Mouse (Mus musculus) ES-Bruce4 (cell line): ENCODE data around the gene Isca1. TPM values are rescaled to one million over a fixed set of nuclear protein-coding genes. Genes with fewer than 3 reads are reported as not detected.
A peak's percentile ranks its signal among the peaks of the same experiment; 100 is the strongest.
"Not testable (repeated sequence)": the region's sequence is repeated elsewhere in the genome, so short reads cannot be mapped to it uniquely, and the experiment has no call there.

ENCODE experiments used
- H3K27ac ChIP-seq: 2 replicates; pipeline ENCODE4 v1.5.1; 2012; ENCODE audit warnings: low read length, inconsistent platforms; ENCODE audit not compliant: insufficient read depth
- H3K27me3 ChIP-seq: 2 replicates; pipeline ENCODE4 v1.6.1; 2012; ENCODE audit warnings: mild to moderate bottlenecking, low read length, inconsistent platforms; ENCODE audit not compliant: control insufficient read depth, poor library complexity, insufficient read depth, severe bottlenecking
- H3K36me3 ChIP-seq: 2 replicates; pipeline ENCODE4 v1.6.1; 2012; ENCODE audit warnings: inconsistent platforms, mild to moderate bottlenecking, low read length, moderate library complexity; ENCODE audit not compliant: control insufficient read depth, poor library complexity, insufficient read depth, severe bottlenecking
- H3K4me1 ChIP-seq: one replicate; pipeline ENCODE4 v1.8.1; 2011; ENCODE audit warnings: low read length; ENCODE audit not compliant: control insufficient read depth, insufficient read depth
- H3K4me3 ChIP-seq: 2 replicates; pipeline ENCODE4 v1.5.1; 2011; ENCODE audit warnings: low read depth, mild to moderate bottlenecking, low read length
- H3K9ac ChIP-seq: 2 replicates; pipeline ENCODE4 v1.6.1; 2012; ENCODE audit warnings: low read depth, mild to moderate bottlenecking, inconsistent platforms; ENCODE audit not compliant: poor library complexity, severe bottlenecking
- H3K9me3 ChIP-seq: replicated peaks from 2 replicates; pipeline ENCODE4 v1.6.1; 2012; ENCODE audit warnings: mild to moderate bottlenecking, low read length, inconsistent platforms; ENCODE audit not compliant: control insufficient read depth, poor library complexity, insufficient read depth, severe bottlenecking
- CTCF ChIP-seq: IDR thresholded peaks from one replicate; pipeline ENCODE4 v1.8.1; 2011; ENCODE audit warnings: low read depth, low read length
- EP300 ChIP-seq: IDR thresholded peaks from 2 replicates; pipeline ENCODE4 v1.6.1; 2011; ENCODE audit warnings: low read depth, low read length; ENCODE audit not compliant: insufficient read depth
- POLR2A ChIP-seq: IDR thresholded peaks from one replicate; pipeline ENCODE4 v1.8.1; 2011; ENCODE audit warnings: low read length; ENCODE audit not compliant: insufficient read depth
- polyA plus RNA-seq: library from polyadenylated mRNA; stranded (reverse); fragments of >200 nt; gene quantifications from 2 replicates; pipeline ENCODE4 v1.2.4, GENCODE M21; 2011; ENCODE audit warnings: low read depth; ENCODE audit not compliant: missing spikeins, insufficient read depth, insufficient read length

The Isca1 gene
- polyA plus RNA-seq, 1 experiment = 42.0 TPM

DNA sequence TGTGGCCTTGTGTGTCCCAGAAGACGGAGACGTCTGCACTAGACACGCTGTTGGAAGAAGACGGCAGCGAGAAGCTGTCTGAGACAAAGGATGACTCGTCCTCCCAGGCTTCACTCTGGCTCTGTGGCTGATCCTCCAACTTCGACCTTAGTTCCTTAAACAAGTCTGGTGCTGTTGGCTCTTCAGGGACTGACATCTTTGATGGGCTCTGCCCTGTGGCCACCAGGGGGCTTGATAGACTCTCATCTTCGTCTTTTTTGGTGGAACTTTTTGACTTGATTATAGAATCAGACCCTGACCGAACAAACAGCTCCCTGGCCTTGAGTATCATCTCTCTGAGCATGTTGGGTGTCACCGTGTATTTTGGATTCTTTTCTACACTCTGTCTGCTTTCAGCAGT lies 27.9 kb downstream of the Isca1 start:
- H3K9me3 ChIP-seq = no peaks in the 10 kb centered on the region
- no peaks in the 10 kb centered on the region for H3K4me1 ChIP-seq
- no peaks in the 10 kb centered on the region for H3K36me3 ChIP-seq
- no peak overlapping the region for H3K4me3 ChIP-seq
- no peak overlapping the region for H3K9ac ChIP-seq
- TF ChIP-seq CTCF = peak; percentile 2
- no peak for TF ChIP-seq EP300
- H3K27me3 ChIP-seq = no peaks in the 10 kb centered on the region
- H3K27ac ChIP-seq = no peak overlapping the region

DNA sequence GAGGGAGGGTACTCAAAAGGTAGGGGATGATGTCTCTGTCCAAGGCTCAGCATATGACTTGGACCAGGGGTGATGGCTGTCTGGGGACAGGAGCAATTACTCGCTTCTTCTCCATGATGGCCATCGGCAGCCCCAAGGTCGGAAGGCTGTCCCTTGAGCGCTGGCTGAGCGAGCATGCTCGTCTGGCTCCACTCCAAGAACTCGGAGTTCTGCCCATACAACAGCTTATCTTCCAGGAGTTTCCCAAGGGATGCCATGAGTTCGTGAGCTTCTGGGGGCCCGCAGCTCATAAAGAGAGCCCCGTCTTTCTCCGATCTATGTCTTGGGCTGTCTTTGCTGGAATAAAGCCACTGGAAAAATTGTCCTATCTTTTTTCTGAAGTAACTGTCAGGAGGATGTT lies 28.5 kb downstream of the Isca1 start:
- Histone ChIP-seq H3K27me3 (no peaks in the 10 kb centered on the region), H3K4me1 (no peaks in the 10 kb centered on the region), H3K9me3 (no peaks in the 10 kb centered on the region), H3K9ac (no peak overlapping the region), H3K36me3 (no peaks in the 10 kb centered on the region), H3K4me3 (no peak overlapping the region), H3K27ac (no peak overlapping the region)
- TF ChIP-seq EP300 = no peak
- TF ChIP-seq CTCF = no peak
- no peak for TF ChIP-seq POLR2A

GRCm38 (mm10) chr13:59739397-59739796 lies 30.2 kb downstream of the Isca1 start:
- H3K4me1 ChIP-seq = no peaks in the 10 kb centered on the region
- no peaks in the 10 kb centered on the region for H3K36me3 ChIP-seq
- H3K9me3 ChIP-seq = no peaks in the 10 kb centered on the region
- H3K9ac ChIP-seq = no peak overlapping the region
- no peak for TF ChIP-seq EP300
- no peak for TF ChIP-seq POLR2A
- no peak for TF ChIP-seq CTCF
- no peaks in the 10 kb centered on the region for H3K27me3 ChIP-seq
- no peak overlapping the region for H3K4me3 ChIP-seq
- no peak overlapping the region for H3K27ac ChIP-seq

- Histone ChIP-seq H3K27ac (no peak overlapping the region), H3K4me1 (peaks cover 2% of the 10 kb centered on the region), H3K9ac (no peak overlapping the region), H3K4me3 (no peak overlapping the region), H3K27me3 (no peaks in the 10 kb centered on the region), H3K36me3 (no peaks in the 10 kb centered on the region), H3K9me3 (no peaks in the 10 kb centered on the region)
- TF ChIP-seq EP300 (no peak), POLR2A (no peak), CTCF (no peak)
Measured at GRCm38 (mm10) chr13:59738455-59738854, 31.2 kb downstream of the Isca1 start.

- no peak overlapping the region for H3K9ac ChIP-seq
- no peak overlapping the region for H3K27ac ChIP-seq
- TF ChIP-seq POLR2A (no peak), EP300 (no peak), CTCF (no peak)
- H3K4me1 ChIP-seq = peaks cover 4% of the 10 kb centered on the region
- no peaks in the 10 kb centered on the region for H3K36me3 ChIP-seq
- no peaks in the 10 kb centered on the region for H3K9me3 ChIP-seq
- no peaks in the 10 kb centered on the region for H3K27me3 ChIP-seq
- H3K4me3 ChIP-seq = no peak overlapping the region
Measured at GRCm38 (mm10) chr13:59735190-59735589, 34.4 kb downstream of the Isca1 start.

DNA sequence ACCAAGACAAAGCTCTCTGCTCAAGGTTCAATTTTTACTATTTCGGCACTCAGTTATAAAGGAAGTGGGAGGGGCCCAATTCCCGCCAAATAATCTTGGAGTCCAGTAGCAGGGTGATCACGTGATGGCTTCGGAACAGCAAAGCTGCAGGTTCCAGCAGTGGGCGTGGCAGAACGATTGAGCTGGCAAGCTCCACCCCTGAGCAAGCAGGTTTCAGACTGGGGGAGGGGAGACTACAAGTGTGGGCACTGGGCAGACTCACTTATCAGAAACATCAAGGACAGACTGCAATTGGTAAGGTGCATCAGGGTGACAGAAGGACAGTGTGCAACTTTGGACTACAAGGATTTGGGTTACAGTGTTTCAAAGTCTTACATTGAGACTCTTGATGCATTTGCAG lies 35.3 kb downstream of the Isca1 start:
- not testable (repeated sequence) for H3K27me3 ChIP-seq, H3K4me3 ChIP-seq, H3K4me1 ChIP-seq, H3K9me3 ChIP-seq, H3K36me3 ChIP-seq
- Histone ChIP-seq H3K9ac (peak overlapping the region; percentile 37; the same call in 1 of the 2 replicates), H3K27ac (0 out of 2 replicates have a peak overlapping the region, but pooled peaks have one; percentile 32)

DNA sequence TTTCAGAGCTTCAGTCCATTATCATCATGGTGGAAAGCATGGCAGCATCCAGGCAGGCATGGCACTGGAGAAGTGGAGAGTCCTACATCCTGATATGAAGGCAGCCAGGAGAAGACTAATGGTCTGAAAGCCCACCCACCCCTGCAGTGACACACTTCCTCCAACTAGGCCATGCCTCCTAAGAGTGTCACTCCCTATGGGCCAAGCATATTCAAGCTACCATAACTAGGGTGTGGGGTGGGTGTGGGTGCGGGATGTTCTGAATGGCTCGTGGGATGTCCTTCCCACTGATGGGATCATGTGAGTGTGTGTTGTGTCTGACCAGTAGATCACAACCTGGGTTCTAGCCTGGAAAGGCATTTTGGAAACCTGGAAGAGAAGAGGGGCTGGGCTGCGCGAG lies 35.7 kb downstream of the Isca1 start:
- Histone ChIP-seq H3K27me3 (no peaks in the 10 kb centered on the region), H3K36me3 (no peaks in the 10 kb centered on the region), H3K27ac (no peak overlapping the region), H3K4me3 (no peak overlapping the region), H3K9ac (no peak overlapping the region), H3K9me3 (no peaks in the 10 kb centered on the region), H3K4me1 (peaks cover 4% of the 10 kb centered on the region)
- no peak for TF ChIP-seq CTCF
- no peak for TF ChIP-seq EP300
